ENCODE assay signal across 12 mouse cellular contexts in genomic region chr16:95866866-95867420, GRCm38 (mm10).
"Had no signal": no experiment of that assay in that cellular context is flagged by ENCODE, and none has a peak within 500 bp of the region (broad histone marks: within the 10 kb centered on the region; RNA-seq: fewer than 3 reads in every experiment).

No protein-coding gene starts in this region.

- H3K4me1 ChIP-seq: midbrain, embryonic 13.5 days had no signal

- H3K27ac ChIP-seq: kidney, postnatal 0 days; limb, embryonic 12.5 days; liver, embryonic 14.5 days; midbrain, embryonic 13.5 days had no signal

- H3K9me3 ChIP-seq: limb, embryonic 12.5 days; midbrain, embryonic 13.5 days had no signal

- H3K36me3 ChIP-seq: limb, embryonic 12.5 days; midbrain, embryonic 13.5 days had no signal

- H3K4me3 ChIP-seq: limb, embryonic 12.5 days; midbrain, embryonic 13.5 days had no signal

- H3K27me3 ChIP-seq: midbrain, embryonic 13.5 days had no signal

- DNase-seq: kidney, adult 11 months; kidney, adult 9 months; kidney, postnatal 36 days; layer of hippocampus, adult 9-11 months; liver; lung, adult 18-20 months; right cerebral cortex, adult 18-20 months; right cerebral cortex, postnatal 25 days had no signal
